12 mouse cellular contexts compared by ENCODE assay signal in genomic region chr7:19699827-19700148, GRCm38 (mm10). TPM values are rescaled to one million over a fixed set of nuclear protein-coding genes. Genes with fewer than 3 reads are reported as not detected.
DNase-seq lines count a peak whose midpoint lies in the region; ATAC-seq and TF ChIP-seq lines count a peak whose summit lies in the region.
"Had no signal": no experiment of that assay in that cellular context is flagged by ENCODE, and none has a peak within 500 bp of the region (broad histone marks: within the 10 kb centered on the region; RNA-seq: fewer than 3 reads in every experiment).

No protein-coding gene starts in this region.

- no peak overlapping the region for H3K4me2 ChIP-seq in hindbrain, embryonic 12.5 days (replicated peaks)
- H3K4me2 ChIP-seq in stomach, embryonic 16.5 days (ENCODE audit: low read depth, low read length): peak overlapping the region; percentile 50; the same call in 1 of the 2 replicates
- H3K4me2 ChIP-seq in stomach, postnatal 0 days (replicated peaks; ENCODE audit: low read depth): no peak overlapping the region
- H3K4me2 ChIP-seq in hindbrain, embryonic 13.5 days: no peak overlapping the region
- peak overlapping the region; percentile 60; the same call in 1 of the 2 replicates for H3K4me2 ChIP-seq in neural tube, embryonic 13.5 days
- H3K4me2 ChIP-seq in kidney, embryonic 14.5 days (replicated peaks; ENCODE audit: low read depth, low read length): no peak overlapping the region

- TF ChIP-seq EP300 in stomach, postnatal 0 days (optimal IDR thresholded peaks at IDR 0.05): no peak

- no peak for DNase-seq in hindbrain, embryonic 10.5 days (ENCODE audit: low spot score)
- DNase-seq in stomach, postnatal 0 days (ENCODE audit: low spot score): no peak
- no peak for DNase-seq in kidney, postnatal 25 days
- DNase-seq: kidney, adult 11 months; lung, adult 2 months had no signal

- peak overlapping the region; percentile 84; the same call in 1 of the 2 replicates for H3K27ac ChIP-seq in hindbrain, embryonic 10.5 days
- H3K27ac ChIP-seq in hindbrain, embryonic 12.5 days: no peak overlapping the region
- no peak overlapping the region for H3K27ac ChIP-seq in stomach, embryonic 16.5 days (ENCODE audit: low read length)
- no peak overlapping the region for H3K27ac ChIP-seq in stomach, postnatal 0 days (replicated peaks)
- peak overlapping the region; percentile 19; the same call in 1 of the 2 replicates for H3K27ac ChIP-seq in hindbrain, embryonic 13.5 days
- no peak overlapping the region for H3K27ac ChIP-seq in neural tube, embryonic 13.5 days (replicated peaks)
- H3K27ac ChIP-seq in kidney, embryonic 14.5 days (ENCODE audit: low read depth, low read length): no peak overlapping the region

- H3K36me3 ChIP-seq in hindbrain, embryonic 10.5 days: peaks cover 53% of the 10 kb centered on the region
- peaks cover 23% of the 10 kb centered on the region; the same call in 1 of the 2 replicates for H3K36me3 ChIP-seq in hindbrain, embryonic 12.5 days
- peaks cover 8% of the 10 kb centered on the region; the same call in 1 of the 2 replicates for H3K36me3 ChIP-seq in stomach, embryonic 16.5 days (ENCODE audit: control insufficient read depth, insufficient read depth, low read length)
- no peaks in the 10 kb centered on the region for H3K36me3 ChIP-seq in stomach, postnatal 0 days (ENCODE audit: control insufficient read depth, insufficient read depth, low read length)
- H3K36me3 ChIP-seq in hindbrain, embryonic 13.5 days: peaks cover 36% of the 10 kb centered on the region
- H3K36me3 ChIP-seq in neural tube, embryonic 13.5 days: peaks cover 38% of the 10 kb centered on the region
- peaks cover 29% of the 10 kb centered on the region for H3K36me3 ChIP-seq in kidney, embryonic 14.5 days (ENCODE audit: control insufficient read depth, insufficient read depth, low read length)

- no peak overlapping the region for H3K9ac ChIP-seq in hindbrain, embryonic 12.5 days
- no peak overlapping the region for H3K9ac ChIP-seq in stomach, embryonic 16.5 days (ENCODE audit: low read length)
- no peak overlapping the region for H3K9ac ChIP-seq in stomach, postnatal 0 days (ENCODE audit: low read length)
- H3K9ac ChIP-seq in hindbrain, embryonic 13.5 days: no peak overlapping the region
- 0 out of 2 replicates have a peak overlapping the region, but pooled peaks have one; percentile 69 for H3K9ac ChIP-seq in neural tube, embryonic 13.5 days
- no peak overlapping the region for H3K9ac ChIP-seq in kidney, embryonic 14.5 days (ENCODE audit: low read depth, low read length)

- no peak for ATAC-seq in hindbrain, embryonic 12.5 days (ENCODE audit: low FRiP score)
- ATAC-seq in stomach, embryonic 16.5 days (ENCODE audit: insufficient read depth, low FRiP score): no peak
- no peak for ATAC-seq in stomach, postnatal 0 days (ENCODE audit: low FRiP score, low TSS enrichment)
- no peak for ATAC-seq in hindbrain, embryonic 13.5 days (ENCODE audit: low FRiP score)
- no peak for ATAC-seq in neural tube, embryonic 13.5 days (ENCODE audit: low read depth)
- no peak for ATAC-seq in kidney, embryonic 14.5 days (ENCODE audit: low FRiP score, low TSS enrichment)

- peaks cover 9% of the 10 kb centered on the region for H3K9me3 ChIP-seq in hindbrain, embryonic 10.5 days
- H3K9me3 ChIP-seq in hindbrain, embryonic 12.5 days (replicated peaks): peaks cover 8% of the 10 kb centered on the region; the same call in 1 of the 2 replicates
- no peaks in the 10 kb centered on the region for H3K9me3 ChIP-seq in stomach, embryonic 16.5 days (replicated peaks; ENCODE audit: control insufficient read depth, low read length)
- no peaks in the 10 kb centered on the region for H3K9me3 ChIP-seq in stomach, postnatal 0 days (ENCODE audit: control insufficient read depth, low read length)
- no peaks in the 10 kb centered on the region for H3K9me3 ChIP-seq in hindbrain, embryonic 13.5 days
- H3K9me3 ChIP-seq in neural tube, embryonic 13.5 days: no peaks in the 10 kb centered on the region
- no peaks in the 10 kb centered on the region for H3K9me3 ChIP-seq in kidney, embryonic 14.5 days (ENCODE audit: control insufficient read depth, low read length)

- no peaks in the 10 kb centered on the region for H3K27me3 ChIP-seq in hindbrain, embryonic 10.5 days (ENCODE audit: insufficient read depth, poor library complexity, severe bottlenecking)
- H3K27me3 ChIP-seq in hindbrain, embryonic 12.5 days: no peaks in the 10 kb centered on the region
- H3K27me3 ChIP-seq in stomach, embryonic 16.5 days (ENCODE audit: control insufficient read depth, insufficient read depth, low read length): no peaks in the 10 kb centered on the region
- no peaks in the 10 kb centered on the region for H3K27me3 ChIP-seq in stomach, postnatal 0 days (ENCODE audit: control insufficient read depth, insufficient read depth, low read length)
- peaks cover 12% of the 10 kb centered on the region; the same call in 1 of the 2 replicates for H3K27me3 ChIP-seq in hindbrain, embryonic 13.5 days
- peaks cover 4% of the 10 kb centered on the region; the same call in 1 of the 2 replicates for H3K27me3 ChIP-seq in neural tube, embryonic 13.5 days
- H3K27me3 ChIP-seq in kidney, embryonic 14.5 days (ENCODE audit: control insufficient read depth, insufficient read depth, low read length): no peaks in the 10 kb centered on the region

- WGBS in hindbrain, embryonic 10.5 days: 81% methylated on average over 4 of the region's 4 CpGs
- WGBS in hindbrain, embryonic 12.5 days: 79% methylated on average over 4 of the region's 4 CpGs
- 78% methylated on average over 4 of the region's 4 CpGs for WGBS in stomach, embryonic 16.5 days
- 72% methylated on average over 4 of the region's 4 CpGs for whole genome bisulfite sequencing in stomach, postnatal 0 days
- WGBS in hindbrain, embryonic 13.5 days: 87% methylated on average over 4 of the region's 4 CpGs
- WGBS in neural tube, embryonic 13.5 days: 74% methylated on average over 4 of the region's 4 CpGs
- 71% methylated on average over 4 of the region's 4 CpGs for WGBS in kidney, embryonic 14.5 days

- H3K4me3 ChIP-seq in hindbrain, embryonic 10.5 days: 0 out of 2 replicates have a peak overlapping the region, but pooled peaks have one; percentile 51
- no peak overlapping the region for H3K4me3 ChIP-seq in hindbrain, embryonic 12.5 days
- no peak overlapping the region for H3K4me3 ChIP-seq in stomach, embryonic 16.5 days (replicated peaks; ENCODE audit: low read length)
- no peak overlapping the region for H3K4me3 ChIP-seq in stomach, postnatal 0 days (ENCODE audit: low read depth, low read length)
- no peak overlapping the region for H3K4me3 ChIP-seq in hindbrain, embryonic 13.5 days
- no peak overlapping the region for H3K4me3 ChIP-seq in neural tube, embryonic 13.5 days
- no peak overlapping the region for H3K4me3 ChIP-seq in kidney, embryonic 14.5 days (ENCODE audit: low read length)
- H3K4me3 ChIP-seq: erythroblast, embryonic 14.5 days had no signal

- peaks cover 49% of the 10 kb centered on the region for H3K4me1 ChIP-seq in hindbrain, embryonic 10.5 days (replicated peaks)
- peaks cover 21% of the 10 kb centered on the region for H3K4me1 ChIP-seq in hindbrain, embryonic 12.5 days
- peaks cover 32% of the 10 kb centered on the region for H3K4me1 ChIP-seq in stomach, embryonic 16.5 days (ENCODE audit: control insufficient read depth, insufficient read depth, low read length)
- H3K4me1 ChIP-seq in stomach, postnatal 0 days (replicated peaks; ENCODE audit: control insufficient read depth, insufficient read depth): peaks cover 8% of the 10 kb centered on the region
- peaks cover 21% of the 10 kb centered on the region for H3K4me1 ChIP-seq in hindbrain, embryonic 13.5 days (replicated peaks)
- H3K4me1 ChIP-seq in neural tube, embryonic 13.5 days (replicated peaks): peaks cover 28% of the 10 kb centered on the region
- peaks cover 11% of the 10 kb centered on the region; the same call in 1 of the 2 replicates for H3K4me1 ChIP-seq in kidney, embryonic 14.5 days (ENCODE audit: control insufficient read depth, insufficient read depth, low read length)

- TF ChIP-seq CTCF in stomach, postnatal 0 days (IDR thresholded peaks at IDR 0.05; ENCODE audit: low read depth): no peak

RNA-seq across cellular contexts. Expression of gene Apoe, which starts 0.8 kb away (rescaled TPM):
- polyA plus RNA-seq in hindbrain, embryonic 10.5 days (2016; fragmentation: Nextera tagmentation; extraction: Ambion mirVana): 179 and 230 TPM in 2 replicates
- 228 and 246 TPM in 2 replicates for polyA plus RNA-seq in hindbrain, embryonic 12.5 days (2016; fragmentation: Nextera tagmentation; extraction: Ambion mirVana)
- polyA plus RNA-seq in stomach, embryonic 16.5 days (2015; fragmentation: Nextera tagmentation; extraction: Ambion mirVana): 385 and 438 TPM in 2 replicates
- 383 and 436 TPM in 2 replicates for polyA plus RNA-seq in stomach, postnatal 0 days (2015; fragmentation: Nextera tagmentation; extraction: Ambion mirVana)
- 339 and 374 TPM in 2 replicates for polyA plus RNA-seq in hindbrain, embryonic 13.5 days (2015; fragmentation: Nextera tagmentation; extraction: Ambion mirVana)
- polyA plus RNA-seq in neural tube, embryonic 13.5 days (2015; fragmentation: Nextera tagmentation; extraction: Ambion mirVana): 408 and 440 TPM in 2 replicates
- 175 and 184 TPM in 2 replicates for polyA plus RNA-seq in kidney, embryonic 14.5 days (2014; fragmentation: Nextera tagmentation; extraction: Ambion mirVana)

RNA-seq across cellular contexts. Expression of gene Apoc1, which starts 7.3 kb away (rescaled TPM):
- polyA plus RNA-seq in hindbrain, embryonic 10.5 days (2016; fragmentation: Nextera tagmentation; extraction: Ambion mirVana): 2.2 and 2.3 TPM in 2 replicates
- polyA plus RNA-seq in hindbrain, embryonic 12.5 days (2016; fragmentation: Nextera tagmentation; extraction: Ambion mirVana): 3.8 and 4.7 TPM in 2 replicates
- 38.3 and 53.4 TPM in 2 replicates for polyA plus RNA-seq in stomach, embryonic 16.5 days (2015; fragmentation: Nextera tagmentation; extraction: Ambion mirVana)
- 79.6 and 88.4 TPM in 2 replicates for polyA plus RNA-seq in stomach, postnatal 0 days (2015; fragmentation: Nextera tagmentation; extraction: Ambion mirVana)
- 2.7 and 3.8 TPM in 2 replicates for polyA plus RNA-seq in hindbrain, embryonic 13.5 days (2015; fragmentation: Nextera tagmentation; extraction: Ambion mirVana)
- polyA plus RNA-seq in neural tube, embryonic 13.5 days (2015; fragmentation: Nextera tagmentation; extraction: Ambion mirVana): 4.4 and 6.6 TPM in 2 replicates
- polyA plus RNA-seq in kidney, embryonic 14.5 days (2014; fragmentation: Nextera tagmentation; extraction: Ambion mirVana): 8.4 and 13.1 TPM in 2 replicates

RNA-seq across cellular contexts. Expression of gene Tomm40, which starts 15.4 kb away (rescaled TPM):
- 209 and 211 TPM in 2 replicates for polyA plus RNA-seq in hindbrain, embryonic 10.5 days (2016; fragmentation: Nextera tagmentation; extraction: Ambion mirVana)
- polyA plus RNA-seq in hindbrain, embryonic 12.5 days (2016; fragmentation: Nextera tagmentation; extraction: Ambion mirVana): 136 and 138 TPM in 2 replicates
- polyA plus RNA-seq in stomach, embryonic 16.5 days (2015; fragmentation: Nextera tagmentation; extraction: Ambion mirVana): 65.2 and 81.8 TPM in 2 replicates
- polyA plus RNA-seq in stomach, postnatal 0 days (2015; fragmentation: Nextera tagmentation; extraction: Ambion mirVana): 98.0 and 105 TPM in 2 replicates
- 119 and 124 TPM in 2 replicates for polyA plus RNA-seq in hindbrain, embryonic 13.5 days (2015; fragmentation: Nextera tagmentation; extraction: Ambion mirVana)
- polyA plus RNA-seq in neural tube, embryonic 13.5 days (2015; fragmentation: Nextera tagmentation; extraction: Ambion mirVana): 117 and 134 TPM in 2 replicates
- polyA plus RNA-seq in kidney, embryonic 14.5 days (2014; fragmentation: Nextera tagmentation; extraction: Ambion mirVana): 159 and 177 TPM in 2 replicates

RNA-seq across cellular contexts. Expression of gene Apoc4, which starts 18.5 kb away (rescaled TPM):
- not detected in 2 replicates for polyA plus RNA-seq in hindbrain, embryonic 10.5 days (2016; fragmentation: Nextera tagmentation; extraction: Ambion mirVana)
- 0.10 TPM in 1 of 2 replicates, not detected in the other for polyA plus RNA-seq in hindbrain, embryonic 12.5 days (2016; fragmentation: Nextera tagmentation; extraction: Ambion mirVana)
- 11.4 and 16.8 TPM in 2 replicates for polyA plus RNA-seq in stomach, embryonic 16.5 days (2015; fragmentation: Nextera tagmentation; extraction: Ambion mirVana)
- 2.8 and 6.1 TPM in 2 replicates for polyA plus RNA-seq in stomach, postnatal 0 days (2015; fragmentation: Nextera tagmentation; extraction: Ambion mirVana)
- 0.12 TPM in 1 of 2 replicates, not detected in the other for polyA plus RNA-seq in hindbrain, embryonic 13.5 days (2015; fragmentation: Nextera tagmentation; extraction: Ambion mirVana)
- polyA plus RNA-seq in neural tube, embryonic 13.5 days (2015; fragmentation: Nextera tagmentation; extraction: Ambion mirVana): 0.08 TPM in 1 of 2 replicates, not detected in the other
- 0.81 TPM in 1 of 2 replicates, not detected in the other for polyA plus RNA-seq in kidney, embryonic 14.5 days (2014; fragmentation: Nextera tagmentation; extraction: Ambion mirVana)

RNA-seq across cellular contexts. Expression of gene Gm44805, which starts 18.6 kb away (rescaled TPM):
- not detected in 2 replicates for polyA plus RNA-seq in hindbrain, embryonic 10.5 days (2016; fragmentation: Nextera tagmentation; extraction: Ambion mirVana)
- not detected in 2 replicates for polyA plus RNA-seq in hindbrain, embryonic 12.5 days (2016; fragmentation: Nextera tagmentation; extraction: Ambion mirVana)
- 1.2 and 7.2 TPM in 2 replicates for polyA plus RNA-seq in stomach, embryonic 16.5 days (2015; fragmentation: Nextera tagmentation; extraction: Ambion mirVana)
- polyA plus RNA-seq in stomach, postnatal 0 days (2015; fragmentation: Nextera tagmentation; extraction: Ambion mirVana): not detected in 2 replicates
- not detected in 2 replicates for polyA plus RNA-seq in hindbrain, embryonic 13.5 days (2015; fragmentation: Nextera tagmentation; extraction: Ambion mirVana)
- not detected in 2 replicates for polyA plus RNA-seq in neural tube, embryonic 13.5 days (2015; fragmentation: Nextera tagmentation; extraction: Ambion mirVana)
- not detected in 2 replicates for polyA plus RNA-seq in kidney, embryonic 14.5 days (2014; fragmentation: Nextera tagmentation; extraction: Ambion mirVana)
- polyA plus RNA-seq: erythroblast, embryonic 14.5 days; G1E; lung, adult 2 months had no signal

Comparison
In these comparisons a context has a peak if more than half of its experiments do, and no peak if none do; other contexts are left out.
1. H3K27ac ChIP-seq: peak in hindbrain, embryonic 10.5 days (single experiment) and hindbrain, embryonic 13.5 days (single experiment); none in hindbrain, embryonic 12.5 days (single experiment), stomach, embryonic 16.5 days (single experiment), stomach, postnatal 0 days (single experiment), neural tube, embryonic 13.5 days (single experiment) and kidney, embryonic 14.5 days (single experiment).
2. H3K4me2 ChIP-seq: peak in stomach, embryonic 16.5 days (single experiment) and neural tube, embryonic 13.5 days (single experiment); none in hindbrain, embryonic 12.5 days (single experiment), stomach, postnatal 0 days (single experiment), hindbrain, embryonic 13.5 days (single experiment) and kidney, embryonic 14.5 days (single experiment).